Mouse (Mus musculus) hindbrain, embryonic 16.5 days (tissue): ENCODE data around the gene 6330409D20Rik. TPM values are rescaled to one million over a fixed set of nuclear protein-coding genes. Genes with fewer than 3 reads are reported as not detected.
A peak's percentile ranks its signal among the peaks of the same experiment; 100 is the strongest.

Experiments
- ATAC-seq: fragments of 200-750 bp; cut with Nextera tagmentation; 2 replicates; pipeline ENCODE4 v1.8.0; 2017; ENCODE audit warnings: moderate TSS enrichment, moderate library complexity
- H3K27ac ChIP-seq: fragments of 300-500 bp; sonication (generic); 2 replicates; pipeline ENCODE4 v1.5.1; 2014; ENCODE audit warnings: low read depth, mild to moderate bottlenecking, control low read depth, low read length, moderate library complexity
- H3K27me3 ChIP-seq: fragments of 300-500 bp; sonication (generic); replicated peaks from 2 replicates; pipeline ENCODE4 v1.6.1; 2014; ENCODE audit warnings: low read length; ENCODE audit not compliant: control insufficient read depth, insufficient read depth
- H3K36me3 ChIP-seq: fragments of 300-500 bp; sonication (generic); 2 replicates; pipeline ENCODE4 v1.6.1; 2014; ENCODE audit warnings: mild to moderate bottlenecking, low read length, moderate library complexity, mixed read lengths; ENCODE audit not compliant: control insufficient read depth, insufficient read depth
- H3K4me1 ChIP-seq: fragments of 300-500 bp; sonication (generic); 2 replicates; pipeline ENCODE4 v1.6.1; 2014; ENCODE audit warnings: low read depth, low read length; ENCODE audit not compliant: control insufficient read depth, insufficient read depth
- H3K4me2 ChIP-seq: fragments of 300-500 bp; sonication (generic); 2 replicates; pipeline ENCODE4 v1.6.1; 2014; ENCODE audit warnings: mild to moderate bottlenecking, low read length, control low read depth, moderate library complexity
- H3K4me3 ChIP-seq: fragments of 300-500 bp; sonication (generic); 2 replicates; pipeline ENCODE4 v1.5.1; 2014; ENCODE audit warnings: mild to moderate bottlenecking, low read length, control low read depth, moderate library complexity
- H3K9ac ChIP-seq: fragments of 300-500 bp; sonication (generic); 2 replicates; pipeline ENCODE4 v1.6.1; 2014; ENCODE audit warnings: low read depth, mild to moderate bottlenecking, control low read depth, low read length, moderate library complexity
- H3K9me3 ChIP-seq: fragments of 300-500 bp; sonication (generic); 2 replicates; pipeline ENCODE4 v1.6.1; 2014; ENCODE audit warnings: mild to moderate bottlenecking, low read length, moderate library complexity; ENCODE audit not compliant: control insufficient read depth
- WGBS: fragments of 180-500 bp; shearing (Covaris S2); extraction: QIAGEN DNeasy Blood & Tissue Kit; methylation state at CpG from one replicate; pipeline ENCODE4 v1.1.7; 2014; 5-methylcytosine and 5-hydroxymethylcytosine counted together
- microRNA counts: library from miRNA; unstranded; fragments of <30 nt; microRNA quantifications from one replicate; lab custom pipeline; 2016
- microRNA-seq: library from miRNA; unstranded; fragments of <30 nt; microRNA quantifications from one replicate; pipeline ENCODE4, GENCODE M21; 2017
- polyA plus RNA-seq: library from polyadenylated mRNA; unstranded; fragments of >200 nt; fragmentation: Nextera tagmentation; extraction: Ambion mirVana; gene quantifications from 2 replicates; pipeline ENCODE4 v1.2.1, GENCODE M21; 2015

Gene 6330409D20Rik
- polyA plus RNA-seq, 1 experiment from 2014 or later = 2.6 TPM

- H3K9me3 ChIP-seq = no peaks in the 10 kb centered on the region
- H3K4me3 ChIP-seq = no peak overlapping the region
- H3K36me3 ChIP-seq = peaks cover 34% of the 10 kb centered on the region
- H3K4me1 ChIP-seq = no peaks in the 10 kb centered on the region
- WGBS = 91% methylated on average over 5 of the region's 6 CpGs
- no peak overlapping the region for H3K27ac ChIP-seq
- H3K27me3 ChIP-seq = no peaks in the 10 kb centered on the region
- H3K9ac ChIP-seq = no peak overlapping the region
- H3K4me2 ChIP-seq = no peak overlapping the region
- no peak for ATAC-seq
Measured at GRCm38 (mm10) chr2:32686640-32687039, 54.2 kb downstream of the 6330409D20Rik start.

DNA sequence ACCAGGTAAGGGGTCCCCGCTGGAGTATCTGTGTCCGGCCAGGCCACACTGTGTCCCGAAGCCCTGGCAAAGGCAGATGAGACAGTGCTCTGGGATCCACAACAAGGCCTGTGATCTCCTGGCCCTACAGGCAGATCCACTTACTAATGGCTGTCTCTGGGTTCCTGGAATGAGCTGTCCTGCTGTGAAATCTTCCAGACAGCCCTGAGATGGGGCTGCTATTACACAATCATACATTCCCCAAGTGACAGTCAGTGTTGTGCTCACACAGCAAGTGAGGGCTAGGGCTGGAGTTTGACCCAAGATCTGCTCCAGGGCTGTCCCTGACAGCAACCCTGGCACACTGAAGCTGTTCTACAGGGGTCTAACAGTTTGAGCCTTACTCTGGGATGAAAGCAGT lies 55.0 kb downstream of the 6330409D20Rik start:
- Histone ChIP-seq H3K9me3 (no peaks in the 10 kb centered on the region), H3K9ac (no peak overlapping the region), H3K36me3 (peaks cover 34% of the 10 kb centered on the region), H3K4me2 (no peak overlapping the region), H3K4me3 (no peak overlapping the region), H3K4me1 (no peaks in the 10 kb centered on the region), H3K27me3 (no peaks in the 10 kb centered on the region), H3K27ac (no peak overlapping the region)
- WGBS = 98% methylated on average over 3 of the region's 3 CpGs
- no peak for ATAC-seq

DNA sequence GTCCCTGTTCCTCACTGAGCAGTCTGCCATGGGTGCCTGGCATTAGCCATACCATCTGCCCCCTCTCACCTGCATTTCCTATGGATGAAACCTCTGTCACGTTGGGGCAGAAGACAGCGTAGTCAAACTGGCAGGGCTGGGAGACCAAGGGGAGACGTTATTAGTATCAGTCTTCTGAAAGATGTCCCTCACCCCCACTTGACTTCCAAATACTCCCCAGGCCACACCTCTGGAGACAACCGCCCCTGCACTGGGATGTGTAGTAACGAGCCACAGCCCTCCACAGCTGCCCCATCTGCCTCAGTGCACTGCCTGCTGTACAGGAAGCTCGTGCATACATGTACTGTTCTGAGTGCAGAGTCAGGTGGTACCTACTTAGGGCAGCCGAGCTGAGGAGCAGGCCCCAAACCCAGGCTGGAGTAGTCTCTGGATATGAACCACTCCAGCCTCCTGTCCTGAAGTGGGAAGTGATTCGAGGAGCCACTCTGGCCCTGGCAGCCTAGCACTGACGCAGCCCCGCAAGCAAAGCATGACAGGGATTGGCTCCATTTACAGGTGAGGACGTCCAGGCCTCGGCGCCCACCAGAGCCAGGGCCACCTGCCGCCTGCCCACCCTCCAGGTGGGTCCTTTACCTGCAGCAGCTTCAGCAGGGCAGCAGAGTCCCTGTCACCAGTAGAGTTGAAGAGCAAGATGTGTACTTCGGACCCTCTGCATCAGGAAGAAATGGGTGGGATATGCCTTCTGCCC lies 56.0 kb downstream of the 6330409D20Rik start:
- H3K9ac ChIP-seq = no peak overlapping the region
- no peaks in the 10 kb centered on the region for H3K9me3 ChIP-seq
- peaks cover 34% of the 10 kb centered on the region for H3K36me3 ChIP-seq
- H3K27ac ChIP-seq = no peak overlapping the region
- no peaks in the 10 kb centered on the region for H3K27me3 ChIP-seq
- H3K4me2 ChIP-seq = no peak overlapping the region
- no peak overlapping the region for H3K4me3 ChIP-seq
- H3K4me1 ChIP-seq = peaks cover 4% of the 10 kb centered on the region
- ATAC-seq = no peak
- 90% methylated on average over 15 of the region's 15 CpGs for WGBS

GRCm38 (mm10) chr2:32683701-32684100 lies 57.1 kb downstream of the 6330409D20Rik start:
- Histone ChIP-seq H3K9ac (no peak overlapping the region), H3K27ac (no peak overlapping the region), H3K4me1 (peaks cover 4% of the 10 kb centered on the region), H3K4me2 (no peak overlapping the region), H3K27me3 (no peaks in the 10 kb centered on the region), H3K36me3 (peaks cover 34% of the 10 kb centered on the region), H3K4me3 (no peak overlapping the region), H3K9me3 (no peaks in the 10 kb centered on the region)
- ATAC-seq = no peak
- 90% methylated on average over 10 of the region's 10 CpGs for WGBS

- H3K36me3 ChIP-seq = peaks cover 34% of the 10 kb centered on the region
- H3K4me2 ChIP-seq = no peak overlapping the region
- H3K27ac ChIP-seq = no peak overlapping the region
- no peak overlapping the region for H3K9ac ChIP-seq
- H3K9me3 ChIP-seq = no peaks in the 10 kb centered on the region
- H3K4me1 ChIP-seq = peaks cover 4% of the 10 kb centered on the region
- H3K4me3 ChIP-seq = no peak overlapping the region
- no peak for ATAC-seq
- WGBS = 80% methylated on average over 14 of the region's 14 CpGs
- no peaks in the 10 kb centered on the region for H3K27me3 ChIP-seq
Measured at GRCm38 (mm10) chr2:32682721-32683417, 57.9 kb downstream of the 6330409D20Rik start.

MicroRNAs encoded within 50 kb of the gene (microRNA counts, 519-probe panel; counts per million panel counts)
- 1,926 counts per million, percentile 24 among the panel's probes with 10 or more counts for microRNA mmu-miR-2861 (lab: Ali Mortazavi, UCI)

Small RNA genes within 50 kb of the gene (microRNA-seq; reads per million reads assigned to microRNA genes)
- gene Mir2861 (not detected), gene Mir3960 (not detected), gene Mir8093 (not detected)

Other genes starting within 250 kb of the 6330409D20Rik start
- 7.3 and 7.9 TPM in 2 replicates for gene Fam102a, start 205.7 kb downstream of the 6330409D20Rik start, polyA plus RNA-seq
- 142 and 150 TPM in 2 replicates for gene Dpm2, start 170.2 kb downstream of the 6330409D20Rik start, polyA plus RNA-seq
- gene Pip5kl1, start 166.2 kb downstream of the 6330409D20Rik start, polyA plus RNA-seq = 16.9 and 20.4 TPM in 2 replicates
- 0.72 and 1.6 TPM in 2 replicates for gene 9430097D07Rik, start 165.3 kb downstream of the 6330409D20Rik start, polyA plus RNA-seq
- 49.6 and 54.3 TPM in 2 replicates for gene St6galnac4, start 153.9 kb downstream of the 6330409D20Rik start, polyA plus RNA-seq
- 29.5 and 35.4 TPM in 2 replicates for gene St6galnac6, start 141.3 kb downstream of the 6330409D20Rik start, polyA plus RNA-seq
- 111 and 117 TPM in 2 replicates for gene Ak1, start 119.3 kb downstream of the 6330409D20Rik start, polyA plus RNA-seq
- gene Eng, start 94.4 kb downstream of the 6330409D20Rik start, polyA plus RNA-seq = 34.2 and 39.5 TPM in 2 replicates
- gene Fpgs, start 36.9 kb downstream of the 6330409D20Rik start, polyA plus RNA-seq = 20.2 and 20.9 TPM in 2 replicates
- 63.6 and 69.4 TPM in 2 replicates for gene Cdk9, start 27.9 kb downstream of the 6330409D20Rik start, polyA plus RNA-seq
- gene Sh2d3c, start 20.0 kb downstream of the 6330409D20Rik start, polyA plus RNA-seq = 58.5 and 58.6 TPM in 2 replicates
- 50.8 and 56.9 TPM in 2 replicates for gene Tor2a, start 16.2 kb upstream of the 6330409D20Rik start, polyA plus RNA-seq
- gene Ttc16, start 34.6 kb upstream of the 6330409D20Rik start, polyA plus RNA-seq = 0.53 and 0.60 TPM in 2 replicates
- gene Ptrh1, start 34.8 kb upstream of the 6330409D20Rik start, polyA plus RNA-seq = 6.5 and 6.8 TPM in 2 replicates
- 0.75 and 1.1 TPM in 2 replicates for gene Cfap157, start 43.4 kb upstream of the 6330409D20Rik start, polyA plus RNA-seq
- gene Stxbp1, start 106.2 kb upstream of the 6330409D20Rik start, polyA plus RNA-seq = 357 and 362 TPM in 2 replicates
- 31.7 and 37.0 TPM in 2 replicates for gene Fam129b, start 135.1 kb upstream of the 6330409D20Rik start, polyA plus RNA-seq
- 78.7 and 85.4 TPM in 2 replicates for gene Rpl12, start 220.5 kb upstream of the 6330409D20Rik start, polyA plus RNA-seq
- gene Lrsam1, start 220.6 kb upstream of the 6330409D20Rik start, polyA plus RNA-seq = 24.5 and 28.3 TPM in 2 replicates
- gene Slc2a8, start 241.1 kb upstream of the 6330409D20Rik start, polyA plus RNA-seq = 23.2 and 26.0 TPM in 2 replicates